Mouse (Mus musculus): ENCODE results near the gene Rps15. TPM values are rescaled to one million over a fixed set of nuclear protein-coding genes. Genes with fewer than 3 reads are reported as not detected.

Rps15 gene
- polyA plus RNA-seq, 1 experiment from 2014 or later, result 1,092 TPM

- peaks cover 82% of the 10 kb centered on the region for H3K27me3 ChIP-seq (ENCODE audit: low read depth, poor library complexity, severe bottlenecking)
- H3K36me3 ChIP-seq, result peaks cover 12% of the 10 kb centered on the region
- no peak for DNase-seq (ENCODE audit: low spot score)
- no peaks in the 10 kb centered on the region for H3K9me3 ChIP-seq (replicated peaks)
- H3K4me1 ChIP-seq, result peaks cover 52% of the 10 kb centered on the region
- H3K27ac ChIP-seq, result peak overlapping the region; percentile 84
- peak overlapping the region; percentile 56 for H3K4me3 ChIP-seq
- WGBS, result 6% methylated on average over 15 of the region's 15 CpGs
Observed at GRCm38 (mm10) chr10:80299301-80299700, 7.0 kb downstream of the Rps15 start.

DNA sequence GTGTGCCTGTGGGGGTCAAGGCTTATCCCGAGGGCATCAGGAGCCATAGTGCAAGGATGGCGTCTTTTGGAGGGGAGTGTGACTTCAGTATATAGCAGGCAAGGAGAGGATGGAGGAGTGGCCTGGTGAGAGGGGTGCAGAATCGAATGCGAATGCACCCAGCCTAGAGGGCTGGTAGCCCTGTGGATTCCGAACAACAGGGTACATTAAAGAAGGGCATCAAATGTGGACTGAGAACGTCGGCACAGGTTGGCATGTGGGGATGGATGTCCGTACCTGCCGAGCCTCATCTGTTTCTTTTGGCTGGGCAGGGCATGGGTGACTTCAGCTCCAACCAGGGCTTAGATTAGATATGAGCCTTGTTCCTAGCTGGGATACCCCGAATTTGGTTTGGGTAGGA lies 7.6 kb downstream of the Rps15 start:
- WGBS, result 46% methylated on average over 10 of the region's 10 CpGs
- H3K4me3 ChIP-seq, result peak overlapping the region; percentile 56

GRCm38 (mm10) chr10:80300672-80301181 lies 8.5 kb downstream of the Rps15 start:
- 29% methylated on average over 11 of the region's 11 CpGs for WGBS
- peaks cover 96% of the 10 kb centered on the region for H3K27me3 ChIP-seq (ENCODE audit: low read depth, poor library complexity, severe bottlenecking)
- H3K4me3 ChIP-seq, result 0 out of 2 replicates have a peak overlapping the region, but pooled peaks have one; percentile 3
- DNase-seq (ENCODE audit: low spot score), result no peak
- peaks cover 44% of the 10 kb centered on the region for H3K4me1 ChIP-seq
- 0 out of 2 replicates have a peak, but pooled peaks cover 3% of the 10 kb centered on the region for H3K36me3 ChIP-seq
- no peaks in the 10 kb centered on the region for H3K9me3 ChIP-seq (replicated peaks)
- no peak overlapping the region for H3K27ac ChIP-seq

More for the DNA sequence above, 7.6 kb downstream of the Rps15 start:
- peaks cover 7% of the 10 kb centered on the region for H3K36me3 ChIP-seq
- no peaks in the 10 kb centered on the region for H3K9me3 ChIP-seq (replicated peaks)
- no peak overlapping the region for H3K27ac ChIP-seq
- H3K4me1 ChIP-seq, result peaks cover 51% of the 10 kb centered on the region
- peaks cover 87% of the 10 kb centered on the region for H3K27me3 ChIP-seq (ENCODE audit: low read depth, poor library complexity, severe bottlenecking)
- DNase-seq (ENCODE audit: low spot score), result no peak

GRCm38 (mm10) chr10:80301256-80302081 lies 9.2 kb downstream of the Rps15 start:
- 0 out of 2 replicates have a peak, but pooled peaks cover 3% of the 10 kb centered on the region for H3K36me3 ChIP-seq
- peaks cover 100% of the 10 kb centered on the region for H3K27me3 ChIP-seq (ENCODE audit: low read depth, poor library complexity, severe bottlenecking)
- WGBS, result 73% methylated on average over 10 of the region's 10 CpGs
- no peak for DNase-seq (ENCODE audit: low spot score)
- peaks cover 36% of the 10 kb centered on the region for H3K4me1 ChIP-seq
- H3K9me3 ChIP-seq (replicated peaks), result no peaks in the 10 kb centered on the region
- no peak overlapping the region for H3K27ac ChIP-seq
- 0 out of 2 replicates have a peak overlapping the region, but pooled peaks have one; percentile 3 for H3K4me3 ChIP-seq

- 50% methylated on average over 5 of the region's 5 CpGs for WGBS
- no peak for DNase-seq (ENCODE audit: low spot score)
Observed at GRCm38 (mm10) chr10:80302082-80302355, 9.8 kb downstream of the Rps15 start.

GRCm38 (mm10) chr10:80302471-80302881 lies 10.2 kb downstream of the Rps15 start:
- DNase-seq (ENCODE audit: low spot score), result no peak
- peaks cover 100% of the 10 kb centered on the region for H3K27me3 ChIP-seq (ENCODE audit: low read depth, poor library complexity, severe bottlenecking)
- no peak overlapping the region for H3K27ac ChIP-seq
- peak overlapping the region; percentile 0; the same call in 1 of the 2 replicates for H3K4me3 ChIP-seq
- H3K4me1 ChIP-seq, result peaks cover 29% of the 10 kb centered on the region
- 6% methylated on average over 9 of the region's 9 CpGs for WGBS
- 0 out of 2 replicates have a peak, but pooled peaks cover 3% of the 10 kb centered on the region for H3K36me3 ChIP-seq
- H3K9me3 ChIP-seq (replicated peaks), result no peaks in the 10 kb centered on the region

More at GRCm38 (mm10) chr10:80302082-80302355, 9.8 kb downstream of the Rps15 start:
- 0 out of 2 replicates have a peak, but pooled peaks cover 3% of the 10 kb centered on the region for H3K36me3 ChIP-seq
- H3K4me3 ChIP-seq, result peak overlapping the region; percentile 0; the same call in 1 of the 2 replicates
- H3K27ac ChIP-seq, result no peak overlapping the region
- peaks cover 100% of the 10 kb centered on the region for H3K27me3 ChIP-seq (ENCODE audit: low read depth, poor library complexity, severe bottlenecking)
- no peaks in the 10 kb centered on the region for H3K9me3 ChIP-seq (replicated peaks)
- peaks cover 31% of the 10 kb centered on the region for H3K4me1 ChIP-seq

- H3K4me3 ChIP-seq, result peak overlapping the region; percentile 32
- peaks cover 19% of the 10 kb centered on the region for H3K4me1 ChIP-seq
- no peak for DNase-seq (ENCODE audit: low spot score)
- 14% methylated on average over 12 of the region's 12 CpGs for WGBS
- peaks cover 3% of the 10 kb centered on the region; the same call in 1 of the 2 replicates for H3K36me3 ChIP-seq
- H3K27me3 ChIP-seq (ENCODE audit: low read depth, poor library complexity, severe bottlenecking), result peaks cover 100% of the 10 kb centered on the region
- H3K27ac ChIP-seq, result no peak overlapping the region
- no peaks in the 10 kb centered on the region for H3K9me3 ChIP-seq (replicated peaks)
Observed at GRCm38 (mm10) chr10:80304458-80304857, 12.2 kb downstream of the Rps15 start.

DNA sequence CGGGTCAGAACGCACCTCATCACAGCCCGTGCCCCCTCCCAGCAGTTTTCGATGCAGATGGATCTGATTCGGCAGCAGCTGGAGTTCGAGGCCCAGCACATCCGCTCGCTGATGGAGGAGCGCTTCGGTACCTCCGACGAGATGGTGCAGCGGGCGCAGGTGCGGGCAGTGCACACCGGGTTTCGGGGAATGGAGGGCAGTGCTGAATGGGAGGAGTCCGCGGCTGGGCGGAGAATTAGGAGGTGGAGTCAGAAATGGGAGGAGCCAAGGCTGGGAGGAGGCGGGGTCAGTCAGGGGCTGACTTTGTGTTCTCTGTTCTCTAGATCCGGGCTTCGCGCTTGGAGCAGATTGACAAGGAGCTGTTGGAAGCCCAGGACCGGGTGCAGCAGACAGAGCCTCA lies 12.6 kb downstream of the Rps15 start:
- Histone ChIP-seq H3K27ac (no peak overlapping the region), H3K4me1 (peaks cover 17% of the 10 kb centered on the region), H3K4me3 (peak overlapping the region; percentile 32), H3K9me3 (replicated peaks) (no peaks in the 10 kb centered on the region), H3K36me3 (peaks cover 3% of the 10 kb centered on the region; the same call in 1 of the 2 replicates), H3K27me3 (ENCODE audit: low read depth, poor library complexity, severe bottlenecking) (peaks cover 100% of the 10 kb centered on the region)
- WGBS, result 12% methylated on average over 25 of the region's 25 CpGs
- DNase-seq (ENCODE audit: low spot score), result no peak

- no peaks in the 10 kb centered on the region; the same call in 1 of the 2 replicates for H3K36me3 ChIP-seq
- WGBS, result 81% methylated on average over 16 of the region's 16 CpGs
Observed at GRCm38 (mm10) chr10:80311560-80311959, 19.3 kb downstream of the Rps15 start.

DNA sequence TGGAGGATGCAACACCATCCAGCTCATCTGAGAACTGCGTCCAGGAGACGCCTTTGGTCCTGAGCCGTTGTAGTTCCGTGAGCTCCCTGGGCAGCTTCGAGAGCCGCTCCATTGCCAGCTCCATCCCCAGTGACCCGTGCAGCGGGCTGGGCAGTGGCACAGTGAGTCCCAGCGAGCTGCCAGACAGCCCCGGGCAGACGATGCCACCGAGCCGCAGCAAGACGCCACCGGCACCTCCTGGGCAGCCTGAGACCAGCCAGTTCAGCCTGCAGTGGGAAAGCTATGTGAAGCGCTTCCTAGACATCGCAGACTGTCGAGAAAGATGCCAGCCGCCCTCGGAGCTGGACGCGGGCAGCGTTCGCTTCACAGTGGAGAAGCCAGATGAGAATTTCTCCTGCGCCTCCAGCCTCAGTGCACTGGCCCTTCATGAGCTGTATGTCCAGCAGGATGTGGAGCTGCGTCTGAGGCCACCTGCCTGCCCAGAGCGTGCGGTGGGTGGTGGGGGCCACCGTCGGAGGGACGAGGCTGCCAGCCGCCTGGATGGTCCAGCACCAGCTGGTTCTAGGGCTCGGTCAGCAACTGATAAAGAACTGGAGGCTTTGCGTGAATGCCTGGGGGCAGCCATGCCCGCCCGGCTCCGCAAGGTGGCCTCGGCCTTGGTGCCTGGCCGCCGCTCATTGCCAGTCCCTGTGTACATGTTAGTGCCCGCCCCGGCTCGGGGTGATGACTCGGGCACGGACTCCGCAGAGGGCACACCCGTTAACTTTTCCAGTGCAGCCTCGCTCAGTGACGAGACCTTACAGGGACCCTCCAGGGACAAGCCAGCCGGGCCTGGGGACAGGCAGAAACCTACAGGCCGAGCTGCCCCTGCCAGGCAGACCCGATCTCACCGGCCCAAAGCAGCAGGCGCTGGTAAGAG lies 20.6 kb downstream of the Rps15 start:
- 65% methylated on average over 54 of the region's 54 CpGs for WGBS

More at GRCm38 (mm10) chr10:80311560-80311959, 19.3 kb downstream of the Rps15 start:
- 0 out of 2 replicates have a peak overlapping the region, but pooled peaks have one; percentile 14 for H3K27ac ChIP-seq
- no peak for DNase-seq (ENCODE audit: low spot score)
- H3K4me3 ChIP-seq, result no peak overlapping the region
- H3K27me3 ChIP-seq (ENCODE audit: low read depth, poor library complexity, severe bottlenecking), result peaks cover 100% of the 10 kb centered on the region
- peaks cover 26% of the 10 kb centered on the region for H3K4me1 ChIP-seq
- H3K9me3 ChIP-seq (replicated peaks), result no peaks in the 10 kb centered on the region

GRCm38 (mm10) chr10:80313627-80314201 lies 21.5 kb downstream of the Rps15 start:
- H3K27ac ChIP-seq, result no peak overlapping the region
- H3K4me1 ChIP-seq, result peaks cover 32% of the 10 kb centered on the region
- WGBS, result 46% methylated on average over 20 of the region's 20 CpGs
- H3K4me3 ChIP-seq, result no peak overlapping the region; the same call in 1 of the 2 replicates
- no peaks in the 10 kb centered on the region for H3K9me3 ChIP-seq (replicated peaks)
- peaks cover 99% of the 10 kb centered on the region for H3K27me3 ChIP-seq (ENCODE audit: low read depth, poor library complexity, severe bottlenecking)
- DNase-seq (ENCODE audit: low spot score), result no peak
- peaks cover 15% of the 10 kb centered on the region for H3K36me3 ChIP-seq

More for the DNA sequence above, 20.6 kb downstream of the Rps15 start:
- Histone ChIP-seq H3K27ac (no peak overlapping the region), H3K4me1 (peaks cover 31% of the 10 kb centered on the region), H3K36me3 (peaks cover 6% of the 10 kb centered on the region), H3K9me3 (replicated peaks) (no peaks in the 10 kb centered on the region), H3K27me3 (ENCODE audit: low read depth, poor library complexity, severe bottlenecking) (peaks cover 100% of the 10 kb centered on the region), H3K4me3 (no peak overlapping the region)
- no peak for DNase-seq (ENCODE audit: low spot score)

DNA sequence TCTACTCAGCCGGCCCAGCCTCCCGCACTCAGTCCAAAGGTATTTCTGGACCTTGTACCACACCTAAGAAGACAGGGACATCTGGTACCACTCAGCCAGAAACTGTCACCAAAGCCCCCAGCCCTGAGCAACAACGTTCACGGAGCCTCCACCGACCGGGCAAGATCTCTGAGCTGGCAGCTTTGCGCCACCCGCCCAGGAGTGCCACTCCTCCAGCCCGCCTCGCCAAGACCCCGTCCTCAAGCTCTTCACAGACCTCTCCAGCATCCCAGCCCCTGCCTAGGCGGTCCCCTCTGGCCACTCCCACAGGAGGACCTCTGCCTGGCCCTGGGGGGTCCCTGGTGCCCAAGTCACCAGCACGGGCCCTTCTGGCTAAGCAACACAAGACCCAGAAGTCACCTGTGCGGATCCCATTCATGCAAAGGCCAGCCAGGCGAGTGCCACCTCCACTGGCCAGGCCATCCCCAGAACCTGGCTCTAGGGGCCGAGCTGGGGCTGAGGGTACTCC lies 22.3 kb downstream of the Rps15 start:
- Histone ChIP-seq H3K4me3 (peak overlapping the region; percentile 25; the same call in 1 of the 2 replicates), H3K27ac (peak overlapping the region; percentile 27; the same call in 1 of the 2 replicates), H3K9me3 (replicated peaks) (no peaks in the 10 kb centered on the region), H3K27me3 (ENCODE audit: low read depth, poor library complexity, severe bottlenecking) (peaks cover 91% of the 10 kb centered on the region), H3K4me1 (peaks cover 40% of the 10 kb centered on the region), H3K36me3 (peaks cover 22% of the 10 kb centered on the region)
- DNase-seq (ENCODE audit: low spot score), result no peak
- 50% methylated on average over 16 of the region's 16 CpGs for WGBS
